Mouse (Mus musculus) brown adipose tissue, adult 24 weeks (tissue): ENCODE measurements around the gene Spint4. TPM values are rescaled to one million over a fixed set of nuclear protein-coding genes. Genes with fewer than 3 reads are reported as not detected.

Experiments
- H3K27ac ChIP-seq: fragments of 200-500 bp; replicated peaks from 2 replicates; pipeline ENCODE4 v1.5.1; 2012; ENCODE audit warnings: low read depth, mild to moderate bottlenecking, low read length
- H3K4me1 ChIP-seq: fragments of 200-500 bp; 2 replicates; pipeline ENCODE4 v1.6.1; 2012; ENCODE audit warnings: low read length, mixed read lengths; ENCODE audit not compliant: control insufficient read depth, insufficient read depth, insufficient read length
- H3K4me3 ChIP-seq: fragments of 200-500 bp; 2 replicates; pipeline ENCODE4 v1.5.1; 2012; ENCODE audit warnings: low read depth, mild to moderate bottlenecking, low read length, moderate library complexity; ENCODE audit not compliant: insufficient read depth
- polyA plus RNA-seq: library from polyadenylated mRNA; stranded (reverse); fragments of >200 nt; gene quantifications from 2 replicates; pipeline ENCODE4 v1.2.4, GENCODE M21; 2012; ENCODE audit not compliant: missing spikeins, insufficient read depth, insufficient read length

The Spint4 gene
- polyA plus RNA-seq, 1 experiment: not detected

GRCm38 (mm10) chr2:164748191-164748590 lies 49.9 kb downstream of the Spint4 start:
- Histone ChIP-seq H3K27ac (no peak overlapping the region), H3K4me3 (no peak overlapping the region), H3K4me1 (peaks cover 4% of the 10 kb centered on the region; the same call in 1 of the 2 replicates)

GRCm38 (mm10) chr2:164748991-164749390 lies 50.7 kb downstream of the Spint4 start:
- no peak overlapping the region for H3K4me3 ChIP-seq
- no peak overlapping the region for H3K27ac ChIP-seq

More at GRCm38 (mm10) chr2:164748991-164749390, 50.7 kb downstream of the Spint4 start:
- H3K4me1 ChIP-seq: peaks cover 4% of the 10 kb centered on the region; the same call in 1 of the 2 replicates

Other genes starting within 250 kb of the Spint4 start
- gene Sys1, start 241.5 kb upstream of the Spint4 start, polyA plus RNA-seq: 24.4 and 27.2 TPM in 2 replicates
- gene Gm20458, start 237.5 kb upstream of the Spint4 start, polyA plus RNA-seq: 2.4 TPM in 1 of 2 replicates, not detected in the other
- not detected in 2 replicates for gene Trp53tg5, start 224.8 kb upstream of the Spint4 start, polyA plus RNA-seq
- gene Dbndd2, start 212.4 kb upstream of the Spint4 start, polyA plus RNA-seq: 23.0 and 26.8 TPM in 2 replicates
- gene Pigt, start 201.0 kb upstream of the Spint4 start, polyA plus RNA-seq: 15.7 and 21.6 TPM in 2 replicates
- gene Wfdc2, start 136.1 kb upstream of the Spint4 start, polyA plus RNA-seq: not detected in 2 replicates
- not detected in 2 replicates for gene Spint3, start 125.0 kb upstream of the Spint4 start, polyA plus RNA-seq
- gene Wfdc6a, start 113.1 kb upstream of the Spint4 start, polyA plus RNA-seq: not detected in 2 replicates
- not detected in 2 replicates for gene Eppin, start 104.9 kb upstream of the Spint4 start, polyA plus RNA-seq
- not detected in 2 replicates for gene Wfdc6b, start 85.0 kb upstream of the Spint4 start, polyA plus RNA-seq
- not detected in 2 replicates for gene Wfdc8, start 84.9 kb upstream of the Spint4 start, polyA plus RNA-seq
- gene Wfdc16, start 59.7 kb upstream of the Spint4 start, polyA plus RNA-seq: not detected in 2 replicates
- not detected in 2 replicates for gene Wfdc10, start 42.5 kb upstream of the Spint4 start, polyA plus RNA-seq
- gene Wfdc9, start 41.9 kb upstream of the Spint4 start, polyA plus RNA-seq: not detected in 2 replicates
- not detected in 2 replicates for gene Wfdc11, start 24.4 kb upstream of the Spint4 start, polyA plus RNA-seq
- not detected in 2 replicates for gene Wfdc13, start 13.4 kb upstream of the Spint4 start, polyA plus RNA-seq
- gene Spint5, start 16.8 kb downstream of the Spint4 start, polyA plus RNA-seq: not detected in 2 replicates
- gene Wfdc3, start 47.4 kb downstream of the Spint4 start, polyA plus RNA-seq: not detected in 2 replicates
- 12.7 and 16.6 TPM in 2 replicates for gene Dnttip1, start 47.5 kb downstream of the Spint4 start, polyA plus RNA-seq
- 1.4 and 3.8 TPM in 2 replicates for gene Ube2c, start 71.4 kb downstream of the Spint4 start, polyA plus RNA-seq
- 204 and 410 TPM in 2 replicates for gene Tnnc2, start 81.5 kb downstream of the Spint4 start, polyA plus RNA-seq
- 28.2 and 36.8 TPM in 2 replicates for gene Snx21, start 87.3 kb downstream of the Spint4 start, polyA plus RNA-seq
- 15.5 and 16.3 TPM in 2 replicates for gene Acot8, start 106.4 kb downstream of the Spint4 start, polyA plus RNA-seq
- 1.5 and 3.6 TPM in 2 replicates for gene Zswim3, start 106.6 kb downstream of the Spint4 start, polyA plus RNA-seq
- 4.1 and 5.3 TPM in 2 replicates for gene Zswim1, start 124.2 kb downstream of the Spint4 start, polyA plus RNA-seq
- not detected in 2 replicates for gene Spata25, start 130.0 kb downstream of the Spint4 start, polyA plus RNA-seq
- 44.9 and 55.0 TPM in 2 replicates for gene Ctsa, start 134.4 kb downstream of the Spint4 start, polyA plus RNA-seq
- gene Neurl2, start 135.0 kb downstream of the Spint4 start, polyA plus RNA-seq: 1.1 and 4.1 TPM in 2 replicates
- gene Pltp, start 159.2 kb downstream of the Spint4 start, polyA plus RNA-seq: 59.0 and 82.5 TPM in 2 replicates
- 21.6 and 25.6 TPM in 2 replicates for gene Pcif1, start 180.8 kb downstream of the Spint4 start, polyA plus RNA-seq
- gene Zfp335, start 213.3 kb downstream of the Spint4 start, polyA plus RNA-seq: 6.2 and 6.9 TPM in 2 replicates
- gene Mmp9, start 242.3 kb downstream of the Spint4 start, polyA plus RNA-seq: 5.8 and 6.9 TPM in 2 replicates